Mouse (Mus musculus): Measurements from ENCODE around the gene Ccdc84. TPM values are rescaled to one million over a fixed set of nuclear protein-coding genes. Genes with fewer than 3 reads are reported as not detected.
"Not testable (repeated sequence)": the region's sequence is repeated elsewhere in the genome, so short reads cannot be mapped to it uniquely, and the experiment has no call there.

Gene Ccdc84
- 1 to 10 TPM; 4.4 to 5.6 TPM for total RNA-seq (2021)
- long read RNA-seq, experiment 1, partial matches to known transcripts = 0 of 1 reads
- long read RNA-seq, experiment 1, other reads (novel, unspliced or antisense) = 0 of 1 reads
- long read RNA-seq, experiment 2, partial matches to known transcripts = 0 of 3 reads
- long read RNA-seq, experiment 2, other reads (novel, unspliced or antisense) = 2 of 3 reads

DNA sequence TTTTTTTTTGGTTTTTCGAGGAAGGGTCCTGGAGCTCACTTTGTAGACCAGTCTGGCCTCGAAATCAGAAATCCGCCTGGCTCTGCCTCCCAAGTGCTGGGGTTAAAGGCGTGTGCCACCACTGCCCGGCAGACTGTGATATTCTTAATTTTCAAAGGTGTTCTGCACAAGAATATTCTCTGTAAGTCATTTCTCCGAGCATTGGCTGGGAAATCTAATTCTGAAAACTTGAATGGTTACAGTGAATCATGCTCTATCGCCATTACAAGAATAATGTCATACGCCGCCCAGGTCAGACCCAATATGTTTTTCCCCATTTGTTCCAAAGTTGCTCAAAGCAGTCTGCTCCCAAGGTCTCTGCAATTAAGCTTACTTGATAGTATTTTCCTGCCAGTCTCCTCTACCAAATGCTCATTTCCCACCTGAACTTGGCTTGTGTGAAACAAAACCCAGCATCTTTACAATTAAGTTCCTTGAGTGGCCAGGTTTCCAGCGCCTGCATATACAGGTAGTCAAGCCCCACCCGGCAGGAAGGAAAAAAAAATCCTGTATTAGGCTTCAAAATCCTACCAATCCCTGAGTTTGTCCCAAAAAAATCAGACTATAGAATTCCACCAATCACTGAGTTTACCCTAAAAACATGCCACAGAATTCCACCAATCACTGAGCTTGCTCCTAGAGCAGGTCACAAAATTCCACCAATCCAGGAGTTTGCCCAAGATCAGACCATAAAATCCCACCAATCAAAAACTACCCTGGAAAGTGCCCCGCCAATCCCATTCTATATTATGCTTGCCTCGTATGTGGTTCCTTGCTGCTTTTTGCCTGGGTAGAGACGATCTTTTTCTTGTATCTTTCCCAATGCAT lies at the start of gene Ccdc84:
TSS of gene Ccdc84 (minus strand) at position 51 of the 867 bp plus-strand sequence.
- intact Hi-C loops (cut with DNase I; ENCODE audit: low total_unique reads) = no loop called here

DNA sequence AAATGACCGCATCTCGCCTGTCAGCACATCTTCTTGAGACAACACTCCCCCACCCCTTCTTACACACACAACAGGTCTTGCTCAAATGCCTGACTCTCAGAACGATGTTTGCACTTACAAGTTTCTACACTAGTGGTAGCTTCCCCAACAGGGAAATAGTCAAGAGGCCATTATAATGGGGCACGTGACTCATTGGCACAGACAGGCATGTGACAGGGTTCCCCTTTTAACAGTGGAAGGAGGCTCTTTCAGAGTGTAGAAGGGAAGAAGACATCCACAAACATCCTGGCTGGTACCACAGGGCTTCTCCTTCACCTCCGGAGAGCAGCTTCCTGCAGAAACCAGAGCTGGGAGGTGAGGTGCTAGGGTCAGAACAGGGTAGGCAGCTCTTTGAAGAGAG lies 43.6 kb upstream of the Ccdc84 start:
- intact Hi-C loops (cut with DNase I; ENCODE audit: low total_unique reads) = no loop called here
- no peak for DNase-seq

More for the DNA sequence above, at the start of gene Ccdc84:
- DNase-seq = no peak

DNA sequence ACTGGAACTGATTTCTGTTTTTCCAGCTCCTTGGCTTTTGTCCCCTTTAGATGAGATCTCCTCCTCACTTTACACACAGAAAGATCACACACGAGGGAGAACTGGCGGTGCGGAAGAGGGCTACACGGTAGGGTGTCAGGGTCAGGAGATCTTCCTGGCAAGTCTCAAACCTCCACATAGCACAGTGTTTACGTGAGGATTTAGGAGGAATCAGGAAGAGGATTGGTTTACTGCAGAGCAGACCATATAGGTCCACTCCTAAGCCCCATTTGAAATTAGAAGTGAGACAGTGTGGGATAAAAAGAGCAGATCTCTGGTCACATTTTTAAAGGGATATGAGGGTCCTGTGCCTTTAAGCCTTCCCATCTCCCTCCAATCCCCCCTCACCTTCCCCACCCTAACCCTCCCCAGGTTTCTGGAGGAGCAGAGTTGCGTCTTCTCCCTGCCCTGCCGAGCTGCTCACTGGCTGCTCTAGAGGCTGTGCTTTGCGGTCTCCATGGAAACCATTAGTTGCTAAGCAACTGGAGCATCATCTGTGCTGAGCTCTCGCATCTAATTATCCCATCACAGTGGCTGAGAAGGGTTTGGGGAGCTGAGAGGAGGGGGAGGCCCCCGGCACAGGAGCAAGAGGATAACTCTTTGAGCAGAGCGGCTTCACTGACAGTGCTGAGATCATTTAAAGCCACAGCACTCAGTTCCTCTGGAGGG lies 38.8 kb upstream of the Ccdc84 start:
- intact Hi-C loops (cut with DNase I; ENCODE audit: low total_unique reads) = no loop called here

DNA sequence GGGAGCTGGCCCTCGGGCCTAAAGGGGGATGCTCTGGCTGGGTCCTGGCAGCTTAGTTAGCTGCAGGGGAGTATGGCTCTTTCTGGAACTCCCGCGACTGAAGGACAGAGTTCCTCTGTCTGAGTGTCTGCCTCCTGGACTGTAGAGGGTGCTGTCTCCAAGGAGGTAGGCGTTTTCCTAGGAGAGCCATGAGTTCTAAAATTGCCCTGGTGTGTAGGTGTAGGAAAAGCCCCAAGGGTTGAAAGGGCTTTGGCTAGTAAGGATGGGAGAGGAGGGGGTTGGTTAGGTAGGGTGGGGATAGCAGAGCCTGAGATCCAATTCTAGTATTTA lies 36.5 kb upstream of the Ccdc84 start, which contains the start of gene Upk2:
TSS of gene Upk2 (minus strand) at position 86 of the 330 bp plus-strand sequence.
- intact Hi-C loops (cut with DNase I; ENCODE audit: low total_unique reads) = loop anchor here (5.0 kb wide), 1 partner anchor 192 kb away; no protein-coding TSS in a partner anchor

More for the DNA sequence above, 38.8 kb upstream of the Ccdc84 start:
- DNase-seq = no peak

DNA sequence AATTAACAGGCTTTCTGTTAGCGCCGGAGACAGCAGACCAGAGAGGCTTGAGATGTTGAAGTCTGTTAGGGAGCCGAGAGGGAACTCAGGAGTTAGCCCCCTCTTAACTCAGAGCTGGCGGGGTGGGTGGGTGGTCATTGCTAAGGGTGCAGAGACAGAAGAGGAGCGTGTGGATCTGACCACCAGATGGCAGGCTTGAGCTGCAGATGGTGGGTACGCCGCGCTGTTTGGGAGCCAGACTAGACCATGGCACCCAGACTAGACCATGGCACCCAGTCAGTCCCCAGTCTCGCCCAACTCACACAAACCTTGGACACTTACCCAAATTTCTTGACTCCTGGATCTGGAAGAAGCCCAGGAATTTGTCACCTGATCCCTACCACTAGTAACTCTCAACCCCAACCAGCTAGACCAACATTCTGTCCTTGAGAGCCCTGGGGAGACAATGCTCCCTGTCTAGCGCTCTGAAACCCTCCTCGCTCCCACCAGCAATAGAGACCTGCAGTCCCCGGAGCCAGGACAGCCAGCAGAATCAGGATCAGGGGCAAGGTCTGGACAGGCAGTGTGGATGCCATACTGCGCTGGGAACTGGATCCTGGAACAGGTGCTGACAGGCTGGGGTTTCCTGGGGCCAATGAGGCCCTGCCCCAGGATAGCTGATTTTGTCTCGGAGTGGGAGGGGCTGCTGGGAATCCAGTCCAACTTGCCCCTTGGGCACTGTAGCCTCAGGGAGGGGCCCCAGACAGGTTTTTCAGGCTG lies 35.9 kb upstream of the Ccdc84 start:
- intact Hi-C loops (cut with DNase I; ENCODE audit: low total_unique reads) = loop anchor here (5.0 kb wide), 1 partner anchor 193 kb away; no protein-coding TSS in a partner anchor
- peak; percentile 85 for DNase-seq

More for the DNA sequence above, 36.5 kb upstream of the Ccdc84 start, which contains the start of gene Upk2:
- no peak for DNase-seq

DNA sequence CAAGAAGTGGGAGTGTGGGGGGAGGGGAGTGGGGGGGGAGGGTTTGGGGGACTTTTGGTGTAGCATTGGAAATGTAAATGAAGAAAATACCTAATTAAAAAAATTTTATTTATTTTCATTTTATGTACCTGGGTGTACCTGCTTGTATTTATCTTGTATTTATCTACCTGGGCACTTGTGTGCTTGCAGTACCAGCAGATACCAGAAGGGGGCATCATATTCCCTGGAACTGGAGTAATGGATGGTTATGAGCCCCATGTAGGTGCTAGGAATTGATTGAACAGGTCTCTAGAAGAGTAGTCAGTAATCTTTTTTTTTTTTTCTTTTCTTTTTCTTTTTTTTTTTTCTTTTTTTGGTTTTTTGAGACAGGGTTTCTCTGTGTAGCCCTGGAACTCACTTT lies 32.0 kb upstream of the Ccdc84 start:
- DNase-seq = no peak
- intact Hi-C loops (cut with DNase I; ENCODE audit: low total_unique reads) = loop anchor here (5.0 kb wide), 1 partner anchor 197 kb away; no protein-coding TSS in a partner anchor

DNA sequence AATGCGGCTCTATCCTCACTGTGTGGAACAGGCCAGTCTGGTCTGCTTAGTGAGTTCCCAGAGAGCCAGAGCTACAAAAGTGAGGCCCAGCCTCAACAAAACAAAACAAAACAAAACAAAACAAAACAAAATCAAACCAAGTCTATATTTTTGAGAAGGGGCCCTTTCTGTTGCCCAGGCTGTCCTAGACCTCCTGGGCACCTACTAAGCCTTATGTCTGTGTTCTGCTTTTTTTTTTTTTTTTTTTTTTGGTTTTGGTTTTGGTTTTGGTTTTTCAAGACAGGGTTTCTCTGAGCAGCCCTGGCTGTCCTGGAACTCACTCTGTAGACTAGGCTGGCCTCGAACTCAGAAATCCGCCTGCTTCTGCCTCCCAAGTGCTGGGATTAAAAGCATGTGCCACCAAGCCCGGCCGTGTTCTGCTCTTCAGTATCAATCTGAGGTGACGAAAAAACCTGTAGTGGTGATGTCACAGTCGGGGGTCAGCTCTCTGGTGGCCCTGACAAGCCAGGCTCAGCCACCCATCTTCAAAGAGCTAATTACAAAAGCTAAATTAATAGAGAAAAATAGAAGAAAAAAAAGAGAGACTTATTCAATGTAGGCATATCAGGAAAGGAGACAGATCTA lies 26.1 kb upstream of the Ccdc84 start:
- DNase-seq; intact Hi-C loops (cut with DNase I; ENCODE audit: low total_unique reads): not testable (repeated sequence)

DNA sequence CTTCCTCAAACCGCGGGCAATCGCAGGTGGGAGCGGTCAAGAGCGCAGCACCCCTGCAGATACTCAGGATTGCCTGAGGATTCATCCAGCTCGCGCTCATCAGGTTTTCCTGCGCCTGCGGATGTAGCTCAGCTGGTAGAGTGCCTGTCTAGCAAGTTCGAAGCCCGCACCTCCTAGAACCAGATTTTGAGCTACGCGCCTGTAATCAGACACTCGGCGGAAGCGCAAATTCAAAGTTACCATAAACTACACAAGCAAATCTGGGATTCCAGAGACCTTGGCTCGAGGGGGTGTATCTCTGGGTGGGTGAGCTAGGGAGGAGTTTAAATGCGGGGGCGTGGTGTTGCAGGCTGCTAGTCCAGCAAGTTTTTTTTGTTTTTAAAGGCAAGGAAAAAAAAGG lies 22.6 kb upstream of the Ccdc84 start, which contains the start of gene Foxr1:
TSS of gene Foxr1 (minus strand) at position 176 of the 400 bp plus-strand sequence.
- DNase-seq = no peak
- intact Hi-C loops (cut with DNase I; ENCODE audit: low total_unique reads) = no loop called here

DNA sequence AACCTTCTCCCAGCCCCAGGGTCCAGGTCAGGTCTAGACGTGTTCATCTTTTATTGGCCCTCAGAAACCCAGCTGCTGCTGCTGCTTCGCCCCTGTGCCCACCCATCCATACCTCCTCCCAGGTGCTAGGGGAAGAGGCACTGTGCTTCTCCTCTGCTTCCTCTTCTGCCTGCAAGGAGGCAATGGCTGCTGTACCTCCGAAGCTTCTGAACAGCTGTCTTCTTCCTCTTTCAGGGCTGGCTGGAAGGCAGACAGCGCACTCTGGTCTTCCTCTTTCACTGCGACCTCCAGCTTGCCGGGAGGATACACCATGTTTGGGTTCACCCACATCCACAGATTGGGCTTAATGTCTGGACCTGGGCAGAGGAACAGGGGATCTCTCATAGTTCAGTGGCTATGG lies 17.4 kb upstream of the Ccdc84 start:
- intact Hi-C loops (cut with DNase I; ENCODE audit: low total_unique reads) = no loop called here
- no peak for DNase-seq

DNA sequence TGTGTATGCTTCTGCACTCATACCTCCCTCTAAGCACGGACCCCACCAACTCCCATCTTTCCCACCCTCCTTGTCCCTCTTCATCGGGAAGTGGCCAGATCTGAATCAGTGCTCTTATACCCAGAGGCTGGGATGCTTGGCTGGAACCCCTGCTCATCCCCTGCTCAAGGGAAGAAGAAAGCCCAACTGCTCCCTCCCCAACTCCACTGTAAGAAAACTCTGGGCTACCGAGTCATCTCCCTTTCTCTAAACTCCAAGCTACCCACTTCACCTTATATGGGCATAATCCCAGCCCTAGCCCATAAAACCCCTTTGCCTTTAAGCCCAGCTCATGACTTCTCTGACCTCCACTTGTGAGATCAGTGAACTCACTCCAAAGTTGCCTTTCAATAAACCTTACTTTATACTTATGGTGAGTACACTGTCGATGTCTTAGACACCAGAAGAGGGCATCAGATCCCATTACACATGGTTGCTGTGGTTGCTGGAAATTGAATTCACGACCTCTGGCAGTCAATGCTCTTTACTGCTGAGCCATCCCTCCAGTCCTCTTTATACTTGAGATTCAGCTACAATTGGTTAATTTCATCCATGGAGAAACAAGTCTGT lies 14.3 kb upstream of the Ccdc84 start:
- intact Hi-C loops (cut with DNase I; ENCODE audit: low total_unique reads) = no loop called here
- DNase-seq = no peak

DNA sequence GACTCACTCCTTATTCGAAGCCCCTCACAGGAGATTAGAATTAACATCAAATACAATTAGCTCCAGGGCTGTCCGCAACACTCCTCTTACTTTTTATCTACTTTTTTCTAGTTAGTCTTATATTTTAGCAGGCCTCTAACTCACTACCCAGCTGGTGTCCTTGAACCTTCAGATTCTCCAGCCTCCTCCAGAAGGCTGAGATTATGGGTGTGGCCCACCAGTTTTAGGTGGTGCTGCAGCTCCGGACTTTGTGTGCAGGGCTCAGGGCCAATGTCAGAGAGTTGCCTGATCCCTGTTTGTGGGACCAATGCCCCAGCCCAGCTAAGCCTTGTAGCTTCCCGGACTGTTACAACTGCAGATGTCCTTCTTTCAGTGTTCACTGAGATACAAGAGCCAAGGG lies 5.2 kb upstream of the Ccdc84 start:
- no peak for DNase-seq
- intact Hi-C loops (cut with DNase I; ENCODE audit: low total_unique reads) = no loop called here

DNA sequence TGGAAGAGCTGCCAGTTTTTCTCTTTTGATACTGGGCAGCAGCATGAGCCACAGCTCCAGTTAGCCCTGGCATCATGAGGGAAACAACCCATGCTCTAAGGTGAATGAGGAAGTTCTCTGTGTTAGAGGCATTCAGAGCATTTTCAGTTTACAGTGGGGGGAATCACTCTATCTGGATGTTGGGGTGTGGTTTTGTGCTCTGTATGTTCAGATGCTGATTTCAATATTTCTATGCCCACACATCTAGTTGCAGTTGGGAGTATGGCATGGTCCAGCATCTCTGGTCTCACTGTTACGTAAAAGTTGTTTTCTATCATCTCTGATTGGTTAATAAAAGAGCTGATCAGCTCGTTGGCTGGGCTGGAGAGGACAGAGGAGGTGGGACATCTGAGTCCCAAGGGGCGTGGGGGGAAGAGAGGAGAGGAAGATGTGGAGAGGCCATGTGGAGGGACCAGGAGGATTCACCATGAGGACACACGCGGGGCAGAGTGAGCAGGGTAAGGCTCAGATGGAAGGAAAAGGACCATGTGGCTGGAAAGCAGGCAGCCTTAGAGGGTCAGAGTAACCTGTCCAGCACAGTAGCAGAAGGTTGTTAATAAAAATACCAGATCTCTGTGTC lies 2.0 kb upstream of the Ccdc84 start:
- no peak for DNase-seq
- intact Hi-C loops (cut with DNase I; ENCODE audit: low total_unique reads) = no loop called here

DNA sequence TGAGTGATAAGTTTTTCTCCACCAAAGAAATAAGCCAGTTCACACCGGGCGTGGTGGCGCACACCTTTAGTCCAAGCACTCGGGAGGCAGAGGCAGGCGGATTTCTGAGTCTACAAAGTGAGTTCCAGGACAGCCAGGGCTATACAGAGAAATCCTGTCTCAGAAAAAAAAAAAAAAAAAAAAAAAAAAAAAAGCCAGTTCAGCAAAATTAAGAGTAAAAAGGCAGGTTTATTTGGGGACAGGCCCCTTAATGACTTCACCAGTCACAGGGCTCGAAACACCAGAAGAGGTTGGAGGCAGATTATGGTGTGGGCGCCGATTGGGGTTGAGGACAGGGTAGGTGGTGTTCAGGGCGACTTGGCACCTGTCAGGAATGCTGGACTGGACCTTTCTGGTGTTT lies 1.4 kb upstream of the Ccdc84 start:
- intact Hi-C loops (cut with DNase I; ENCODE audit: low total_unique reads); DNase-seq: not testable (repeated sequence)

DNA sequence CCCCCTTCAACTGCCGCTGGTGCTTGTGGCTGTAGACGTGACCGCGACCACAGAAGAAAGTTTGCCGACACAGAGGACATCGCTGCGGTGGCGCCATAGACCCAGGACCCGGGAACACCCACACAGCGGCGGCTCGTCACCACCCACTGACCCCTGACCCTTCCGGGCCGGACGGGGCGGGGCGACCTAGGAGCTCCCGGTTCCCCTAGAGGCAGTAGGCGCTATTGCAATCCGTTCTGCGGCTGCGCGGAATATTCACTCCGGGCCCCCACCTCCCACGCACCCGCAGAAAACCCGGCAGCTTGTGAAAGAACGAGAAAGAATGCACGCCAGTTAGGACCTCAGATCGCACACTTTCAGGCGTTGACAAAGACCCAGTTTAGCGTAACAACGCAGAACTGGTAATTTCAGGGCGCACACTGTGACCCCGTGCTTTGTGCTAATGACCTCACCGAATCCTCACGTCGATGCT lies 441 bp downstream of the Ccdc84 start:
- intact Hi-C loops (cut with DNase I; ENCODE audit: low total_unique reads) = no loop called here
- peak; percentile 97 for DNase-seq

DNA sequence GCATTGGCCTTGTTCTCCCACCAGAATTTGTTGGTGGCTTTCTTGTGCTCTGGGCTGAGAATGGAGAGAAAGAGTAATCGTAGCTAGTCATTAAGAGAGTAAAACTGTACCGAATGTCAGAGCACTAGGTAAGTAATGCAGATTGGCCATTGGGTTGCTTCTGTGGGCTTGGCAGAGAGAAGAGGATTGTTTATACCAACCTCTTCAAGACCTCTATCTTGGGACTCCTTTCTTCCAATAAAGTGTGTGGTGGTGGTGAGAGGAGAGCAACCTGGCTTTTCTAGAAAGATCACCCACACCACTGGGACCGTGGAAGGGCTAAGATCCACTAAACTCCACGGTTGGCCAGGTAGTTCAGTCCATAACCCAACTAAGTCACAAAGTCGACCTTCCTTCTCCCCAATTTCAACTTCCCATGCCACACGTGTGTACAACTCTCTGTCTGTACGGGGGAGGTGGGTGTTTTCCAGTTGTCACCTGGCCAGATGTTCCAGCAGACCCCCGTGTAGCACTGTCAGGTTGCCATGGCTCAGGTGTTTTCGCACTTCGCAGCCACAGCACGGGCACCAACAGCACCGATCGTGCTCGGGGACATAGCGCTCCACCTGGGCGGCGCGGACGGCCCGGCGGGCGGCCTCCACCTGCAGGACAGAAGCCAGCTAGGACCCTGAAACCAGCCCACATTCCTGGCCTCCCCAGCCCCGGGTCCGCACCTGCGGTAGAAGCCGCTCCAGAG lies 1.0 kb downstream of the Ccdc84 start:
- intact Hi-C loops (cut with DNase I; ENCODE audit: low total_unique reads) = no loop called here
- DNase-seq = no peak

DNA sequence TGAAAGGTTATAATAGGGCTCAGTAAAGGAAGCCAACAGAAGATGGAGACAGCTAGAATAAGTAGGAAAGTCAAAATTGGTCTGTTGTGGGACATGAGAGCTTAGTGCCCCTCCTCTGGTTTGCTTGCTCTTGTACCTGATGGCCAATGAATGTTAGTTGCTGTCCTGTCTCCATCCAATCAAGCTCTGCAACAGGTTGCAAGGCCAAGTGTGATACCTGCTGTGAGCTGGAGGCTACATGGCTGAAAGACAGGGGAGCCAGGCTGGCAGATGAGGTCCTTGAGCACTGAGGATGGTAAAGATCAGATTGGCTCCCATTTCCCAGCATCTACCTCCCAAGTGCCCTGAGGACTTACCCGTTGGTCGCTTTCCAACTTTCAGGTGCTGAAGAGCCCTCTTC lies 5.6 kb downstream of the Ccdc84 start:
- DNase-seq = no peak
- intact Hi-C loops (cut with DNase I; ENCODE audit: low total_unique reads) = no loop called here

DNA sequence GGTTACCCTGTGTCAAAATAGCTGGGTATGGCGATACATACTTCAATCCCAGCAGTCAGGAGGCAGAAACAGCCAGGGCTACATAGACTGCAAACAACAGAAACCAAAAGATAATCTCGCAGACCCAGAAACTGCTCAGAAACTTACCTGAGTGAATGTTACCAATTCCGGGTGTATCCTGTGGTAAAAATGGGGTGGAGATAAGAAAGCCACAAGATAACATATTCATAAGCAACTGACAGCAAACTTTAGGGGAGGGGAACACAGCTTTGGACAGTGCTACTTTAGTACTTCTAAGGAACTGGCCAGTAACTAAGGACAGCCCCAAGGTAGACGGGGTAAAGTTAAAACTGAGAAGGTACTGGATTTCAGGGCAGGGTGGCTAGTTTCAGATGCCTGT lies 6.1 kb downstream of the Ccdc84 start:
- intact Hi-C loops (cut with DNase I; ENCODE audit: low total_unique reads) = no loop called here
- DNase-seq = no peak

Data from gastrocnemius, postnatal 14 days (tissue).